Mouse (Mus musculus): ENCODE results near the gene Pah. TPM values are rescaled to one million over a fixed set of nuclear protein-coding genes. Genes with fewer than 3 reads are reported as not detected.

The Pah gene
- total RNA-seq (2021) = under 1 TPM in 1 of 2 experiments, not detected in 1; 0.54 TPM

- intact Hi-C loops (cut with DNase I) = no loop called here
- DNase-seq (ENCODE audit: extremely low spot score in 1 of 2, low spot score in 2 of 2) = no peak
Measured at GRCm38 (mm10) chr10:87521646-87522045, at the start of gene Pah. TSS of gene Pah (plus strand) at chr10:87521795.

- DNase-seq (ENCODE audit: extremely low spot score in 1 of 2, low spot score in 2 of 2) = no peak
- intact Hi-C loops (cut with DNase I) = no loop called here
Measured at GRCm38 (mm10) chr10:87473475-87474131, 48.0 kb upstream of the Pah start.

DNA sequence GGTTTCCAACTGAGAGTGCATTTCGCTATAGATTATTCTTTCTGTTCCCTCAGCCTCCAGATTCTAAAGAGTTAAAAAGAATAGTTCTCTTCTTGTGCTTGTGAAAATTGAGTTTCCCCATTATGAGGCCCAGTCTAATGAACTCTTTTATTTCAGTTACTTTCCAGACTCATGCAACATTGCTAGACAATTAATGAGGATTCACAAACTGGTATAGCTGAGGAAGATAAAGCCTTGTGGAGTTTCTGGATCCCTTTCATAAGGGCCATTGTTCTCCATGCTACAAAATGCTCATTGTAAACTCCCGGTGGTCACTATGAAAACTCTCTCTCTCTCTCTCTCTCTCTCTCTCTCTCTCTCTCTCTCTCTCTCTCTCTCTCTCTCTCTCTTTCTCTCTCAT is 46.6 kb upstream of the Pah start:
- intact Hi-C loops (cut with DNase I) = no loop called here
- no peak for DNase-seq (ENCODE audit: extremely low spot score in 1 of 2, low spot score in 2 of 2)

GRCm38 (mm10) chr10:87477895-87478294 is 43.7 kb upstream of the Pah start:
- intact Hi-C loops (cut with DNase I) = no loop called here
- DNase-seq (ENCODE audit: extremely low spot score in 1 of 2, low spot score in 2 of 2) = no peak

DNA sequence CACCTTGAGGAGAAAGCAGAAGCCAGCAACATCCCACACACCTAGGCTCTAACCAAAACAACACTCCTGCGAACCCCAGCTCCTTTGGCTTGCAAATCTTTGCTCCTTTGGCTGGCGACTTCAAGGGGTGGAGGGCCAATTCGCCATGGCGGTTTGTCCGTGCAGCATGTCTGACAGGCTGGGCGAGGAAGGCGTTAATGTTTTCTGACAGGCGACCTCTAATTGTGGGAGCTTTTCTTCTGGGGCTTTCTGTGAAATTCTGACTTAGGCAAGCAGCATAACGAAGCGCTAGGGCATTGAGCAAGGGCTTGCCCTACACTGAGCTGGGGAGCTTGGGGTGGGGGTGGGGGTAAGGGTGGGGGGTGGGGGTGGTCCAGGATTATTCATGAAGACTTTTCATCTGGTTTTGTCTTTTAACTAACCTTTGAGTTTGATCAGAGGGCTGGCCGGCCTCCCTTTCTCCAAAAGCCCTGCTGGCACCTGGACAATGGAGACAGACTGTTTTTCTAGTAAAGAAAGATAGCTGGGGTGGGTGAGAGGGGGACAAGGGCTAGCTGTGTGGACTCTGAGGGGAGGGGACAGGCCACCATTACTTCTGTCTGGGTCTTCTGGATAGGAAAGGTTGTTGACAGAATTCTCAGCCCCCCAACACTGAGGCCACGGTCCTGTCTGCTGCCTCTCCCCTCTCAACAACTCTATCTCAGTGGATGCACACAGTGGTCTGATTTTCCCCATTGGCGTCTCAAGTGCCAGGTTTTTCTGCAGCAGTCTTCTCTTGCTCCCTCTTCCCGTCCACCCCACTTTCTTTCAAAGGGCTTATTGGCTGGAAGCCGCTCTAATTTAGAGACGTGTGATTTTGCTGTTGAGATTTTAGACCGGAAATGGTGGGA is 36.5 kb upstream of the Pah start:
- DNase-seq (ENCODE audit: extremely low spot score in 1 of 2, low spot score in 2 of 2) = no peak
- intact Hi-C loops (cut with DNase I) = no loop called here

GRCm38 (mm10) chr10:87485721-87486620 is 35.6 kb upstream of the Pah start:
- intact Hi-C loops (cut with DNase I) = no loop called here

GRCm38 (mm10) chr10:87488429-87489145 is 33.0 kb upstream of the Pah start:
- DNase-seq (ENCODE audit: extremely low spot score in 1 of 2, low spot score in 2 of 2) = peak; percentile 57 to 63
- intact Hi-C loops (cut with DNase I) = no loop called here

More at GRCm38 (mm10) chr10:87485721-87486620, 35.6 kb upstream of the Pah start:
- peak in 1 of 2 experiments; percentile 43 for DNase-seq (ENCODE audit: extremely low spot score in 1 of 2, low spot score in 2 of 2)

- intact Hi-C loops (cut with DNase I) = loop anchor here (5.0 kb wide), 3 partner anchors 42 to 382 kb away; no protein-coding TSS in a partner anchor
- DNase-seq (ENCODE audit: extremely low spot score in 1 of 2, low spot score in 2 of 2) = peak in 1 of 2 experiments; percentile 76
Measured at GRCm38 (mm10) chr10:87489246-87490009, 32.2 kb upstream of the Pah start.

DNA sequence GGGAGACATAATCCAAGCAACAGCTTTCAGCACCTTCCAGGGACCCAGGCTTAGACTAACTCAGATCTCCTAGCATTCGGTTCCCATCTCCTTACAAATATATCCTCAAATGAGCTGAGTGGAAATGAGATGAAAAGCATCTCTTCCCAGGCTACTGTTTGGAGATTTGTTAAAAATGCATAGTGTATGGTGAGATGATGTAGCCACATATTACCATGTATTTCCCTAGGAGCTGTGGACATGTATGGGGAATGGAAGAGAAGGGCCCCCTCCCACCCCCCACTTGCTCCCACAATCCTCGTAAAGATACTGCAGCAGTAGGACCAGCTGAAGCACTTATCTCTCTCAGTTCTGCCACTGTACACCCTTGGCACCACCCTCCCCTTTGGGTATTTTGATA is 31.3 kb upstream of the Pah start:
- intact Hi-C loops (cut with DNase I) = loop anchor here (5.0 kb wide), 3 partner anchors 43 to 383 kb away; no protein-coding TSS in a partner anchor
- no peak for DNase-seq (ENCODE audit: extremely low spot score in 1 of 2, low spot score in 2 of 2)

GRCm38 (mm10) chr10:87491485-87492040 is 30.0 kb upstream of the Pah start:
- no peak for DNase-seq (ENCODE audit: extremely low spot score in 1 of 2, low spot score in 2 of 2)
- intact Hi-C loops (cut with DNase I) = loop anchor here (5.0 kb wide), 3 partner anchors 44 to 384 kb away; no protein-coding TSS in a partner anchor

GRCm38 (mm10) chr10:87492332-87492660 is 29.3 kb upstream of the Pah start:
- DNase-seq (ENCODE audit: extremely low spot score in 1 of 2, low spot score in 2 of 2) = no peak
- intact Hi-C loops (cut with DNase I) = loop anchor here (5.0 kb wide), 3 partner anchors 45 to 385 kb away; no protein-coding TSS in a partner anchor

DNA sequence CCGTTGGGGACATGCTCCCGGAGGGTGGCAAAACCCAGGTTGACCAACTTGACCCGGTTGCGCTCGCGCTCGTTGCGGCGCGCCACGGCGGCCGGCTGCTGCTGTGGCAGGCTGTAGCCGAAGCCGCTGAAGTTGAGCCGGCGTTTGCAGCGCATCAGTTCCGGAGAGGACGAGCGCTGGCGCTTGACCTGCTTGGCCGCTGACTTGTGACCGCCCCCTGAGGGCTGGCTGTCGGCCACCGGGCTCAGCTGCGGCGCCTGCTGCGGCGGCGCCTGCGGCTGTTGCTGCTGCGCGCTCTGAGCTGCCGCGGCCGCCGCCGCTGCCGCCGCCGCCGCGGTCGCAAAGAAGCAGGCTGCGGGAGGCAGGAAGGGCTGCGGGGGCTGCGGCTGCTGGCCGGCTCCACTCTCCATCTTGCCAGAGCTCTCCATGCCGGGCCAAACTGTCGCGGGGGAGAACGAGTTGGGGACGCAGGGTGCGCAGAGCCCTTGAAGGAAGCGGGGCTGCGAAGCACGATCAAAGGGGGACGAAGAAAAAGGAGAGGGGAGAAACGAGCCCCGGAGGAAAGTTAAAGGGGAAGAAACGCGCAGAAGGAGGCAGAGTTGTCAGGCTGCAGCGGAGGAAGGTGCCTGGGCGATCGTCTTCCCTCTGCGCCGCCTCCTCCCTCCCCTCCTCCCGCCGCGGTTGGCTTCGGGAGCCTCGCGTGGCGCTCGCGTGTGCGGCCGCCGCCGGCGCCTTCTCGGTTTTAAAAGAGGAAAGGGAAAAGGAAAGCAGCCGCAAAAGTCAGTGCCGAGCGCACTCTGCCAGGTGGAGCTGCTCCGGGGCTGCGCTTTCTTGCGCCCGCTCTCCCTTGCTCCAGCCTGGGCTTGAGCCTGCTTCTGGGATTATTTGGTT is 28.7 kb upstream of the Pah start:
- intact Hi-C loops (cut with DNase I) = loop anchor here (5.0 kb wide), 3 partner anchors 46 to 386 kb away; no protein-coding TSS in a partner anchor
- peak in 1 of 2 experiments; percentile 74 for DNase-seq (ENCODE audit: extremely low spot score in 1 of 2, low spot score in 2 of 2)

DNA sequence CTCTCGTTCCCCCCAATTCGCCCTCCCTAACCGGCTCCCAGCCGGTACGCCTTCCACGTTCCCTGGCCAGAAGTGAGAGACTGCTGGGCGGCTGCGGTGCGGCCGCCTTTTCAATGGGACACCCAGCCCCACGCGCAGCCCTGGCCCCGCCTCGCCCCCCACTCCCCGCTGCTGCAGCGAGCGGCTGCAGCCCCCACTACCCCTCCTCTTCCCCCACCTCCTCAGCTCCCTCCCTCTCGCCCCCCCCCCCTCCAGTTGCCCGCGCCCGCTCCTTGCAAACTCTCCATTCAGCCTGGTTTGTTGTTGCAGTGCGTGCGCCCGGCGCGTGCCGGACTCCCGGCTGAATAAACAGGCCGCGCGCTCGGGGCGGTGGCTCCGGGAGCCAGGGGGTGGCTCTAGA is 28.0 kb upstream of the Pah start, which contains the start of gene Ascl1:
Ascl1 (minus strand) TSS at position 85 of the 400 bp plus-strand sequence.
- intact Hi-C loops (cut with DNase I) = loop anchor here (5.0 kb wide), 3 partner anchors 46 to 386 kb away; no protein-coding TSS in a partner anchor
- peak in 1 of 2 experiments; percentile 68 for DNase-seq (ENCODE audit: extremely low spot score in 1 of 2, low spot score in 2 of 2)

DNA sequence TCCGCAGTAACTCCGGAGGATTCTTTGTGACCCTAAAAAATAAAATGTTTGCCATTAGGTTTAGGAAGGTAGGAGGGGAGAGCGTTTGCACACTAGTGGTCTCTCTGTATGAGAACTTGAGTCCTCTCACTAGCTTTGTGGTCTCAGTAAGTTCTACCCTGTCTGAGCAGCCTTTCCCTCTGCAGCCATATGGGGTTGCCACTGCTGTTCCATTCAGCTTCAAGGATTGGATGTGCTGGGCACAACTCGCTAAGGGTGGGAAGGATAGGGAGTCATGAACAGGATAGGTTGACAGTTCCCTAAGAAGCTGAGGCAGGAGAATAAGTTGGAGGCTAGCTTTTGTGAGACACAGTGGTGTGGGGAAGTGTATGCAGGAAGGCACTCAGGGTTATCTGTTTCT is 27.4 kb upstream of the Pah start:
- DNase-seq (ENCODE audit: extremely low spot score in 1 of 2, low spot score in 2 of 2) = no peak
- intact Hi-C loops (cut with DNase I) = loop anchor here (5.0 kb wide), 3 partner anchors 47 to 387 kb away; no protein-coding TSS in a partner anchor

- intact Hi-C loops (cut with DNase I) = loop anchor here (5.0 kb wide), 3 partner anchors 47 to 387 kb away; no protein-coding TSS in a partner anchor
- peak in 1 of 2 experiments; percentile 55 for DNase-seq (ENCODE audit: extremely low spot score in 1 of 2, low spot score in 2 of 2)
Measured at GRCm38 (mm10) chr10:87494596-87494995, 27.0 kb upstream of the Pah start.

- no peak for DNase-seq (ENCODE audit: extremely low spot score in 1 of 2, low spot score in 2 of 2)
- intact Hi-C loops (cut with DNase I) = no loop called here
Measured at GRCm38 (mm10) chr10:87497056-87497455, 24.5 kb upstream of the Pah start.

Data from left cerebral cortex, postnatal 10 days (tissue).